Mouse (Mus musculus) G1E (cell line): ENCODE results near the gene Pidd1. TPM values are rescaled to one million over a fixed set of nuclear protein-coding genes. Genes with fewer than 3 reads are reported as not detected.
A peak's percentile ranks its signal among the peaks of the same experiment; 100 is the strongest.

Experiments used
- ATAC-seq: 2 replicates; pipeline ENCODE4 v1.8.0; 2016; ENCODE audit warnings: mild to moderate bottlenecking; ENCODE audit not compliant: insufficient number of reproducible peaks, poor library complexity, low FRiP score, severe bottlenecking; ENCODE audit errors: extremely low read depth
- DNase-seq: peaks from one replicate; pipeline ENCODE4 v3.0.0; 2012; ENCODE audit warnings: low spot score
- H3K27me3 ChIP-seq: 2 replicates; pipeline ENCODE4 v1.6.1; 2012; ENCODE audit warnings: mild to moderate bottlenecking, low read length, inconsistent platforms; ENCODE audit not compliant: insufficient read depth
- H3K36me3 ChIP-seq: replicated peaks from 2 replicates; pipeline ENCODE3; 2012; ENCODE audit warnings: mild to moderate bottlenecking, inconsistent platforms
- H3K4me1 ChIP-seq: 2 replicates; pipeline ENCODE4 v1.6.1; 2012; ENCODE audit warnings: low read depth, low read length, inconsistent platforms, mixed read lengths; ENCODE audit not compliant: insufficient read depth
- H3K4me3 ChIP-seq: 2 replicates; pipeline ENCODE4 v1.5.1; 2012; ENCODE audit warnings: low read depth, mild to moderate bottlenecking, inconsistent platforms, low read length, moderate library complexity, mixed read lengths
- H3K9me3 ChIP-seq: replicated peaks from 2 replicates; pipeline ENCODE4 v1.6.1; 2012; ENCODE audit warnings: inconsistent platforms
- CTCF ChIP-seq: IDR thresholded peaks from 2 replicates; pipeline ENCODE4 v1.5.1; 2012; ENCODE audit warnings: low read depth, low read length, inconsistent platforms, mixed read lengths
- GATA1 ChIP-seq: IDR thresholded peaks from 2 replicates; pipeline ENCODE4 v1.6.1; 2012; ENCODE audit warnings: borderline replicate concordance, low read length, inconsistent platforms, mixed read lengths
- GATA2 ChIP-seq: IDR thresholded peaks from 2 replicates; pipeline ENCODE4 v1.6.1; 2012; ENCODE audit warnings: low read depth, low read length, inconsistent platforms, borderline replicate concordance
- POLR2AphosphoS5 ChIP-seq: IDR thresholded peaks from 2 replicates; pipeline ENCODE4 v1.6.1; 2012; ENCODE audit warnings: low read depth, low read length, inconsistent platforms; ENCODE audit not compliant: insufficient replicate concordance
- TAL1 ChIP-seq: conservative IDR thresholded peaks from 2 replicates; pipeline ENCODE4 v1.6.1; 2012; ENCODE audit warnings: low read depth, low read length, inconsistent platforms, mixed read lengths
- polyA plus RNA-seq: library from polyadenylated mRNA; stranded (reverse); fragments of >175 nt; gene quantifications from 2 replicates; pipeline ENCODE4 v1.2.3, GENCODE M21; 2012
- total RNA-seq, 2 experiments: library from RNA; stranded (forward) in 1 of 2; stranded (reverse) in 1 of 2; fragments of 200-1000 nt in 1 of 2; fragments of >200 nt in 1 of 2; fragmentation: Nextera tagmentation in 1 of 2; gene quantifications; 2 replicates each; pipeline ENCODE4 v1.2.3; 2014 to 2017

Gene Pidd1
- total and polyA plus RNA-seq, 3 experiments = 8.9 to 59.6 (median 22.9) TPM

- TF ChIP-seq GATA1 (no peak), CTCF (no peak), GATA2 (no peak), TAL1 (no peak), POLR2AphosphoS5 (no peak)
- ATAC-seq (no peak), DNase-seq (no peak)
- Histone ChIP-seq H3K36me3 (peaks cover 31% of the 10 kb centered on the region), H3K27me3 (peaks cover 40% of the 10 kb centered on the region), H3K9me3 (no peaks in the 10 kb centered on the region), H3K4me1 (peaks cover 83% of the 10 kb centered on the region), H3K4me3 (peak overlapping the region; percentile 78; the same call in 1 of the 2 replicates)
These were observed 22.9 kb upstream of the Pidd1 start for GRCm38 (mm10) chr7:141466607-141467148.

DNA sequence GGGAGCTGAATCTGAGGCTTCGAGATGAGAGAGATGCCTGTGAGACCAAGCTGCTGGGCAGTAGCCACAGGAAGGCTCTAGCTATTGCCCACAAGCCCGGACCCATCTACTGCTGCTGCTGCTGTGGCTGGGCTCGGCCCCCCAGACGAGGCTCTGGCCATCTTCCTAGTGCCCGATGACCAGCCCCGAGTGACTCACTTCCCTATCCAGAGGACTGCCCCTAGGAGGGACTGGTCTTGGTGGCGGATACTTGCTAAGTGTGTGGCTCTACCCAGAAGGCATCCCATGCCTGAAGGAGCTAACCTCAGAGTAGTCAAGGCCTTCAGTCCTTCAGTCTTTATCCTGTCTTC, 22.2 kb upstream of the Pidd1 start:
- H3K27me3 ChIP-seq = peaks cover 46% of the 10 kb centered on the region
- peaks cover 26% of the 10 kb centered on the region for H3K36me3 ChIP-seq
- no peaks in the 10 kb centered on the region for H3K9me3 ChIP-seq
- H3K4me3 ChIP-seq = no peak overlapping the region
- TF ChIP-seq CTCF (no peak), GATA2 (no peak), POLR2AphosphoS5 (no peak), TAL1 (no peak)
- H3K4me1 ChIP-seq = peaks cover 77% of the 10 kb centered on the region
- ATAC-seq (no peak), DNase-seq (no peak)

GRCm38 (mm10) chr7:141465388-141466044, 21.7 kb upstream of the Pidd1 start:
- no peak for ATAC-seq
- H3K4me3 ChIP-seq = no peak overlapping the region
- H3K36me3 ChIP-seq = peaks cover 26% of the 10 kb centered on the region
- no peaks in the 10 kb centered on the region for H3K9me3 ChIP-seq
- H3K27me3 ChIP-seq = peaks cover 50% of the 10 kb centered on the region
- no peak for DNase-seq
- peaks cover 73% of the 10 kb centered on the region for H3K4me1 ChIP-seq
- TF ChIP-seq POLR2AphosphoS5 (no peak), GATA2 (no peak), GATA1 (no peak)

DNA sequence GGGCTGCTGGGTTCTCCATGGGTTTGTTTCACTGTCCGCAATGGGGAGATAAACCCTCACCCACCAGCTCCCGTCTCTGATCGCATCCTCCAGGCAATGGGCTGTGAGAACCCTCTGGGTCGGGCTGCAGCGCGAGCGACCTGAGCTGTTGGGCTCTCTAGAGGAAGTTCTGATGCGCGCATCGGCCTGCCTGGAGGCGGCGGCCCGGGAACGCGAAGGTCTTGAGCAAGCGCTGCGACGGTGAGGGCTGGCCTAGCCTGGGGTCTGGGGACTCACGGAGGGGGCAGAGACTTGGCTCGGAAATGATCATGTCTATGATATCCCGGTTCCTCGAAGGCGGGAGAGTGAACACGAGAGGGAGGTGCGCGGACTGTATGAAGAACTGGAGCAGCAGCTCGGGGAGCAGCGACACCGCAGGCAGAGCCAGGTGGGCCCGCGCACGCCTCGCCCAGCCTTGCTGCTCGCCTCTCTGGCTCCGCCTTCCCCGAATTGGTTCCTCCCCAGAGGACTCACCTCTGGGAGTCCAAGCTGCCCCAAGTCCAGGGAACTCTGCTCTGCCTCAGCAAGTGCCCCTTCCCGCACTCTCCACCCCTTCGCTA, 20.9 kb upstream of the Pidd1 start:
- H3K9me3 ChIP-seq = no peaks in the 10 kb centered on the region
- H3K4me1 ChIP-seq = peaks cover 65% of the 10 kb centered on the region
- peaks cover 50% of the 10 kb centered on the region for H3K27me3 ChIP-seq
- TF ChIP-seq GATA1 = no peak
- TF ChIP-seq TAL1 = no peak
- no peak for TF ChIP-seq POLR2AphosphoS5
- no peak for TF ChIP-seq GATA2
- TF ChIP-seq CTCF = no peak
- H3K4me3 ChIP-seq = 0 out of 2 replicates have a peak overlapping the region, but pooled peaks have one; percentile 5
- DNase-seq (no peak), ATAC-seq (no peak)
- H3K36me3 ChIP-seq = peaks cover 26% of the 10 kb centered on the region

GRCm38 (mm10) chr7:141463824-141464602, 20.2 kb upstream of the Pidd1 start:
- no peak for DNase-seq
- no peak overlapping the region for H3K4me3 ChIP-seq
- peaks cover 58% of the 10 kb centered on the region for H3K4me1 ChIP-seq
- peaks cover 50% of the 10 kb centered on the region for H3K27me3 ChIP-seq
- TF ChIP-seq GATA1 = no peak
- TF ChIP-seq CTCF = no peak
- H3K36me3 ChIP-seq = peaks cover 26% of the 10 kb centered on the region
- ATAC-seq = no peak
- no peaks in the 10 kb centered on the region for H3K9me3 ChIP-seq

DNA sequence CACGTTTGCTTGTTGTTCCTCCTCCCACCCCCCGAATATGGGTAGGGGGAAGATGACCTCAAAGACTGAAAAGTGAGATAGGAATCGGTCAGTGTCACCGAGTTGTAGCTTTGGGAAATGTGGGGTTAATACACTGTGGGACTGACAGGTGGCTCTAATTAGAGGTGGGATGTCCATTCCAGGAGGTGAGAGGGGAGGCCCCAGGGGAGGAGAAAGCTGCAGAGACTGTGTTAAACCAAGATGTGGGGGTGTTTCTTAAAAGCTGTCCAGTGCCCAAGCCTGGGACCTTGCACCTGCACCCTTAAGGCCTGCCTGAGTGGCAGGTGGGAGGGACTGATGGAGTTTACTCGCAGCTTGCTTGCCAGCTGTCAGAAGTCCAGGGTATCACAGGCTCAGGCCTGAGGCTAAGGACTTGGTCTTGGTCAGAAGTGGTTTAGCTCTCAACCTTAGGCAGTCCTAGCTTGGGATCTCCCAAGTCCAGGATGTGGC, 18.6 kb upstream of the Pidd1 start:
- DNase-seq = no peak
- H3K27me3 ChIP-seq = peaks cover 50% of the 10 kb centered on the region
- peaks cover 38% of the 10 kb centered on the region for H3K36me3 ChIP-seq
- no peak for ATAC-seq
- no peaks in the 10 kb centered on the region for H3K9me3 ChIP-seq
- TF ChIP-seq POLR2AphosphoS5 (no peak), CTCF (no peak), TAL1 (no peak), GATA1 (no peak)
- H3K4me3 ChIP-seq = no peak overlapping the region
- H3K4me1 ChIP-seq = peaks cover 49% of the 10 kb centered on the region
